Mouse (Mus musculus): ENCODE data around the gene Nkd1. TPM values are rescaled to one million over a fixed set of nuclear protein-coding genes. Genes with fewer than 3 reads are reported as not detected.

Nkd1 gene
- polyA plus RNA-seq, 1 experiment from 2014 or later: 36.4 TPM

GRCm38 (mm10) chr8:88529798-88530197, 8.6 kb downstream of the Nkd1 start:
- H3K36me3 ChIP-seq (ENCODE audit: control insufficient read depth, insufficient read depth, low read length): no peaks in the 10 kb centered on the region
- no peak overlapping the region for H3K4me2 ChIP-seq (ENCODE audit: low read depth, low read length)
- ATAC-seq (ENCODE audit: insufficient read depth, low FRiP score): no peak
- no peak overlapping the region for H3K27ac ChIP-seq (ENCODE audit: low read length)
- WGBS: 87% methylated on average over 4 of the region's 4 CpGs
- H3K9ac ChIP-seq (ENCODE audit: low read length): no peak overlapping the region
- 0 out of 2 replicates have a peak, but pooled peaks cover 4% of the 10 kb centered on the region for H3K4me1 ChIP-seq (ENCODE audit: control insufficient read depth, insufficient read depth, low read length)
- H3K27me3 ChIP-seq (ENCODE audit: control insufficient read depth, insufficient read depth, low read length): no peaks in the 10 kb centered on the region
- H3K4me3 ChIP-seq (replicated peaks; ENCODE audit: low read length): no peak overlapping the region
- no peaks in the 10 kb centered on the region for H3K9me3 ChIP-seq (replicated peaks; ENCODE audit: control insufficient read depth, low read length)

- 36% methylated on average over 2 of the region's 2 CpGs for WGBS
- no peak overlapping the region for H3K9ac ChIP-seq (ENCODE audit: low read length)
- no peak for ATAC-seq (ENCODE audit: insufficient read depth, low FRiP score)
- peak overlapping the region; percentile 79 for H3K27ac ChIP-seq (ENCODE audit: low read length)
- no peaks in the 10 kb centered on the region for H3K9me3 ChIP-seq (replicated peaks; ENCODE audit: control insufficient read depth, low read length)
- H3K27me3 ChIP-seq (ENCODE audit: control insufficient read depth, insufficient read depth, low read length): no peaks in the 10 kb centered on the region
- no peak overlapping the region for H3K4me2 ChIP-seq (ENCODE audit: low read depth, low read length)
- peaks cover 28% of the 10 kb centered on the region for H3K4me1 ChIP-seq (ENCODE audit: control insufficient read depth, insufficient read depth, low read length)
- no peaks in the 10 kb centered on the region for H3K36me3 ChIP-seq (ENCODE audit: control insufficient read depth, insufficient read depth, low read length)
- H3K4me3 ChIP-seq (replicated peaks; ENCODE audit: low read length): no peak overlapping the region
Measured at GRCm38 (mm10) chr8:88537081-88537480, 15.9 kb downstream of the Nkd1 start.

DNA sequence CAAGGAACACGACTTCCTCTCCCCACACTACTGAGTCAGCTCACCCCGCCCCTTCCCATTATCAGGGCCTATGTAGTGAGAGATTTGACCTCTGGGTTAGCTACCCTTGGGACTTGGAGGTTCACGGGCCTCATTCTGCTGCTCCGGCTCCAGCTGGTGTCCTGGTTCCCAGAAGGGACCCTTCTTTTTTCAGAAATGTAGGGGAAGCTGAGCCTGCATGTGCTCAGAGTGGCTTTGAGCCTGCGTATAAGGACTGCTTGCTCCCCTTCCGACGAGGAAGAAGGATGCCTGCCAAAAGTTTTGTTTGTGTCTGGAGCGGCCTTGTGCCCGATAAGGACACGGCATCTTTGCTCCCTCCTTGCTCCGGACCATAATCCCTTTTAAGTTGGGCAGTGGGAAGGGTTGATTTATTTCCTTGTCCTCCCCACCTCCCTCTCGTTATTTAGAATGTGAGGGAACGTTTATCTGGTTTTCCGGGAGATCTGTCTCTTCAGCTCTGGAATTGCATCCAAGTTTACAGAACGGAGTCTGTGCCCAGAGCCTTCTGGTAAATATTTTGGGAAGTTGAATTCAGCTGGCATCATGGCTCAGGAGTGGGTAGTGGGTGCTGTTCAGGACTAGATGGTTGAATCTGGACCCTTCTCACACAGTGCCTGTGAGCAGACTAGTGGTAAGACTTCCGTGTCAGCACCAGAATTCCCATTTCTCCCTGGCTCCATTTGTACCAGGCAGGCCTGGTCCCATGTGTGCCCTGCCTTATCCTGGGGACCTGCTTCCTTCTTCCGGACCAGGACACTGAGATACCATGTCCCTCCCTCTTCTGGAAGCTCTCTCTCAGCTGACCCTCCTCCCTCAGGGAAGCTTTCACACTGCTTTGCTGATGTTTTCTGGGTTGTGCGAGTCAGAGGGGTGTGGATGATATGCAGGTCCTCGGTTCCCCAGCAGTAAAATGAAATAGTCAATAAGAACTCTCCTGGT, 17.1 kb downstream of the Nkd1 start:
- 32% methylated on average over 19 of the region's 19 CpGs for WGBS
- peak overlapping the region; percentile 79 for H3K27ac ChIP-seq (ENCODE audit: low read length)
- H3K9ac ChIP-seq (ENCODE audit: low read length): peak overlapping the region; percentile 32; the same call in 1 of the 2 replicates
- ATAC-seq (ENCODE audit: insufficient read depth, low FRiP score): peak; percentile 39; the same call in 1 of the 2 replicates
- peaks cover 35% of the 10 kb centered on the region for H3K4me1 ChIP-seq (ENCODE audit: control insufficient read depth, insufficient read depth, low read length)
- H3K4me2 ChIP-seq (ENCODE audit: low read depth, low read length): 0 out of 2 replicates have a peak overlapping the region, but pooled peaks have one; percentile 7
- H3K36me3 ChIP-seq (ENCODE audit: control insufficient read depth, insufficient read depth, low read length): no peaks in the 10 kb centered on the region
- no peaks in the 10 kb centered on the region for H3K9me3 ChIP-seq (replicated peaks; ENCODE audit: control insufficient read depth, low read length)
- H3K27me3 ChIP-seq (ENCODE audit: control insufficient read depth, insufficient read depth, low read length): no peaks in the 10 kb centered on the region
- no peak overlapping the region for H3K4me3 ChIP-seq (replicated peaks; ENCODE audit: low read length)

DNA sequence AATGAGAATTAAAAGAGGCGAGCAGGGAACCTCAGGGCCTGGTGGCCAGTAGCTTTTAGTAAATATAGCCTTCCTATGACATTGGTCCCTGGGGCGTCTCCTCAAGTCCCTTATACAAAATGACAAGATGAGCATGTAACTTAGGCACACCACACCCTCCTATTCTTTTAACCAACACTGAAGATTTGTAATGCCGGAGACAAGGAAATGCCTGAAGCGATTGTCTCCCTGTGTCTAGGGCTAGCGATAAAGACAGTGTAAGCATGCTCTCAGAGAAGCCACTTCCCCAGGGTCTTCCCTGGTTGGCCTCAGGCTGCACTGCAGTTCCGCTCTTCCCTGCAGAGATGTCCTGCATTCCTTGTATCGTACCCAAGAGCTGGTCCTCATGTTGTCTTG, 17.8 kb downstream of the Nkd1 start:
- Histone ChIP-seq H3K4me1 (ENCODE audit: control insufficient read depth, insufficient read depth, low read length) (peaks cover 35% of the 10 kb centered on the region), H3K36me3 (ENCODE audit: control insufficient read depth, insufficient read depth, low read length) (no peaks in the 10 kb centered on the region), H3K9me3 (replicated peaks; ENCODE audit: control insufficient read depth, low read length) (no peaks in the 10 kb centered on the region), H3K27ac (ENCODE audit: low read length) (peak overlapping the region; percentile 79), H3K4me3 (replicated peaks; ENCODE audit: low read length) (no peak overlapping the region), H3K9ac (ENCODE audit: low read length) (0 out of 2 replicates have a peak overlapping the region, but pooled peaks have one; percentile 32), H3K27me3 (ENCODE audit: control insufficient read depth, insufficient read depth, low read length) (no peaks in the 10 kb centered on the region), H3K4me2 (ENCODE audit: low read depth, low read length) (no peak overlapping the region)
- whole genome bisulfite sequencing: 84% methylated on average over 7 of the region's 7 CpGs
- ATAC-seq (ENCODE audit: insufficient read depth, low FRiP score): no peak

- ATAC-seq (ENCODE audit: insufficient read depth, low FRiP score): no peak
- 85% methylated on average over 4 of the region's 4 CpGs for WGBS
Measured at GRCm38 (mm10) chr8:88539963-88540362, 18.8 kb downstream of the Nkd1 start.

GRCm38 (mm10) chr8:88542596-88543213, 21.6 kb downstream of the Nkd1 start:
- no peak overlapping the region for H3K4me2 ChIP-seq (ENCODE audit: low read depth, low read length)
- H3K27ac ChIP-seq (ENCODE audit: low read length): peak overlapping the region; percentile 18; the same call in 1 of the 2 replicates
- H3K36me3 ChIP-seq (ENCODE audit: control insufficient read depth, insufficient read depth, low read length): no peaks in the 10 kb centered on the region
- no peaks in the 10 kb centered on the region for H3K9me3 ChIP-seq (replicated peaks; ENCODE audit: control insufficient read depth, low read length)
- no peak overlapping the region for H3K9ac ChIP-seq (ENCODE audit: low read length)
- no peak for ATAC-seq (ENCODE audit: insufficient read depth, low FRiP score)
- H3K4me3 ChIP-seq (replicated peaks; ENCODE audit: low read length): no peak overlapping the region
- peaks cover 48% of the 10 kb centered on the region for H3K4me1 ChIP-seq (ENCODE audit: control insufficient read depth, insufficient read depth, low read length)
- H3K27me3 ChIP-seq (ENCODE audit: control insufficient read depth, insufficient read depth, low read length): no peaks in the 10 kb centered on the region
- 75% methylated on average over 9 of the region's 9 CpGs for WGBS

More at GRCm38 (mm10) chr8:88539963-88540362, 18.8 kb downstream of the Nkd1 start:
- Histone ChIP-seq H3K9ac (ENCODE audit: low read length) (no peak overlapping the region), H3K36me3 (ENCODE audit: control insufficient read depth, insufficient read depth, low read length) (no peaks in the 10 kb centered on the region), H3K9me3 (replicated peaks; ENCODE audit: control insufficient read depth, low read length) (no peaks in the 10 kb centered on the region), H3K27me3 (ENCODE audit: control insufficient read depth, insufficient read depth, low read length) (no peaks in the 10 kb centered on the region), H3K4me2 (ENCODE audit: low read depth, low read length) (no peak overlapping the region), H3K27ac (ENCODE audit: low read length) (no peak overlapping the region), H3K4me1 (ENCODE audit: control insufficient read depth, insufficient read depth, low read length) (peaks cover 41% of the 10 kb centered on the region), H3K4me3 (replicated peaks; ENCODE audit: low read length) (no peak overlapping the region)

GRCm38 (mm10) chr8:88544677-88545076, 23.5 kb downstream of the Nkd1 start:
- Histone ChIP-seq H3K9me3 (replicated peaks; ENCODE audit: control insufficient read depth, low read length) (no peaks in the 10 kb centered on the region), H3K27ac (ENCODE audit: low read length) (peak overlapping the region; percentile 96), H3K4me1 (ENCODE audit: control insufficient read depth, insufficient read depth, low read length) (peaks cover 38% of the 10 kb centered on the region), H3K36me3 (ENCODE audit: control insufficient read depth, insufficient read depth, low read length) (no peaks in the 10 kb centered on the region; the same call in 1 of the 2 replicates), H3K4me3 (replicated peaks; ENCODE audit: low read length) (no peak overlapping the region), H3K27me3 (ENCODE audit: control insufficient read depth, insufficient read depth, low read length) (no peaks in the 10 kb centered on the region), H3K9ac (ENCODE audit: low read length) (no peak overlapping the region), H3K4me2 (ENCODE audit: low read depth, low read length) (no peak overlapping the region)
- no peak for ATAC-seq (ENCODE audit: insufficient read depth, low FRiP score)
- WGBS: 59% methylated on average over 4 of the region's 4 CpGs

DNA sequence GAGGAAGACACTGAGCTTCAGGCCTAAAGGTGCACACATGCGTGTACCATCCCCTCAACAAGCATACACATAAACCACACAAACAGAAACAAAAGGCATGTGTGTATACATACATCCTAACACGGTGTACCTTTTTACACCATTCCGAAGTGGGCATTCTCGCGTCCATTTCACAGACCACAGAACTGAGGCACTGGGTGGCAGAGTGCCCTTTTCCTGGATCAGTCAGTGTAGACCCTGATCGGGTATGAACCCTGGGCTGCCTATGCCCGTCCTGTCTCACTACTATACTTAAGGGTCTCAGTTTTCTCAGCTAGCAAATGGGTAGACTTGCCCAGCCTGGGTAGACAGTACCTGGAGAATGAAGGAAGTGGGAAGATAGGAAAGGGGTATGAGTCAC, 24.3 kb downstream of the Nkd1 start:
- no peaks in the 10 kb centered on the region for H3K9me3 ChIP-seq (replicated peaks; ENCODE audit: control insufficient read depth, low read length)
- no peak for ATAC-seq (ENCODE audit: insufficient read depth, low FRiP score)
- H3K9ac ChIP-seq (ENCODE audit: low read length): 0 out of 2 replicates have a peak overlapping the region, but pooled peaks have one; percentile 43
- peak overlapping the region; percentile 96 for H3K27ac ChIP-seq (ENCODE audit: low read length)
- no peak overlapping the region for H3K4me3 ChIP-seq (replicated peaks; ENCODE audit: low read length)
- no peaks in the 10 kb centered on the region; the same call in 1 of the 2 replicates for H3K36me3 ChIP-seq (ENCODE audit: control insufficient read depth, insufficient read depth, low read length)
- H3K27me3 ChIP-seq (ENCODE audit: control insufficient read depth, insufficient read depth, low read length): no peaks in the 10 kb centered on the region
- no peak overlapping the region for H3K4me2 ChIP-seq (ENCODE audit: low read depth, low read length)
- 94% methylated on average over 7 of the region's 7 CpGs for WGBS
- H3K4me1 ChIP-seq (ENCODE audit: control insufficient read depth, insufficient read depth, low read length): peaks cover 38% of the 10 kb centered on the region

Data from stomach, embryonic 16.5 days (tissue).